Mouse (Mus musculus) G1E (cell line): ENCODE measurements at regions not wholly inside any gene's neighbourhood (a gene's known extent, or its start where the extent isn't known, plus 50 kb on each side); places are given as distances from the start of the nearest gene placed in this dataset.

Experiments
- CTCF ChIP-seq: IDR thresholded peaks from 2 replicates; pipeline ENCODE4 v1.5.1; 2012; ENCODE audit warnings: low read depth, low read length, inconsistent platforms, mixed read lengths
- GATA1 ChIP-seq: IDR thresholded peaks from 2 replicates; pipeline ENCODE4 v1.6.1; 2012; ENCODE audit warnings: borderline replicate concordance, low read length, inconsistent platforms, mixed read lengths
- TAL1 ChIP-seq: conservative IDR thresholded peaks from 2 replicates; pipeline ENCODE4 v1.6.1; 2012; ENCODE audit warnings: low read depth, low read length, inconsistent platforms, mixed read lengths

DNA sequence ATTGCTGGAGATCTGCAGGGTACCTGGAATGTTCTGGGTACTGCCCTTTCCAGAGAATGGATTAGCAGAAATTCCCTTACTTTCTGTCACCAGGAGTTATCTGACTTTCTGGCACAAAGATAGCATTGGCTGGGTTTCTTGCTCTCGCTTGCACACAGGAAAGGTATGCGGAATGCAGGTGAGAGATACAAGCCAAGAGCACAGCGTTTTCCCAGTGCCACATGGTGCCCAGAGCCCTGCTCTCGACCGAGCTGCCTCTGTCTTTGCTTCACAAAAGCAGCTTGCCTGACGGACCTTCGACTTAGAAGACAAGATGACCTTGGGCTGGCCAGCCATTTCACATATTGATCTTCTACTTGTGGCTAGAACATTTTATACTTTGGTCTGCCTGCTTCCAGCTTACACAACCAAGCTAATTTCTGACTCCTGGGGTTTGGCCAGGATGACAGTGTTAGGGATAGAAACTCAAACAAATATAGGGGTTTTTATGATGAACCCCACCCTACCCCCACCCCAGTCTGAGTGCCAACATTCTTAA is 587.6 kb downstream of the Zfp706 start:
- TF ChIP-seq CTCF (no peak), GATA1 (no peak), TAL1 (no peak)
